Mouse (Mus musculus): Measurements from ENCODE around the gene Cfap99. TPM values are rescaled to one million over a fixed set of nuclear protein-coding genes. Genes with fewer than 3 reads are reported as not detected.

Cfap99 gene
- total RNA-seq, 2 experiments from 2014 or later = not detected

GRCm38 (mm10) chr5:34360261-34360660 is 71.9 kb downstream of the Cfap99 start:
- H3K4me3 ChIP-seq = no peak overlapping the region
- intact Hi-C loops (cut with DNase I) = no loop called here
- TF ChIP-seq CTCF (IDR thresholded peaks at IDR 0.05) = no peak
- H3K27ac ChIP-seq = no peak overlapping the region
- DNase-seq = no peak

DNA sequence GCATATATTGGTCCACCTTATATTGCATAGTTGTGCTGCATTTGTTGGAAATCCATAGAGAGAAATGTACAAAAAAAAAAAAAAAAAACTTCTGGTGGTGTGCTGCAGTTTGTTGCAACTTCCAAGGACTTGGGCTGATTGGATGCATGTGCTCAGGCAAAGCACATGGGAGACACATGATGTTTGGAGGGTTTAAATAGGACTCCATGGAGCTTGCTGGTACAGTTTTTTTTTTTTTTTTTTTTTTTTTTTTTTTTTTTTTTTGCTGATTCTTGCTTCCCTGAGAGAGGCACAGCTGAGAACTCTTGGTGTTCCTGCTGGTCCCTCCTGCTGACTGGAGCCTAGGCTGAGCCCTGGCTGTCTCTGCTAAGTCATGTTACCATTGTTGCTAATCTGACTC is 74.7 kb downstream of the Cfap99 start:
- H3K27ac ChIP-seq = no peak overlapping the region
- no peak for TF ChIP-seq CTCF (IDR thresholded peaks at IDR 0.05)
- intact Hi-C loops (cut with DNase I) = no loop called here
- H3K4me3 ChIP-seq = no peak overlapping the region
- no peak for DNase-seq

DNA sequence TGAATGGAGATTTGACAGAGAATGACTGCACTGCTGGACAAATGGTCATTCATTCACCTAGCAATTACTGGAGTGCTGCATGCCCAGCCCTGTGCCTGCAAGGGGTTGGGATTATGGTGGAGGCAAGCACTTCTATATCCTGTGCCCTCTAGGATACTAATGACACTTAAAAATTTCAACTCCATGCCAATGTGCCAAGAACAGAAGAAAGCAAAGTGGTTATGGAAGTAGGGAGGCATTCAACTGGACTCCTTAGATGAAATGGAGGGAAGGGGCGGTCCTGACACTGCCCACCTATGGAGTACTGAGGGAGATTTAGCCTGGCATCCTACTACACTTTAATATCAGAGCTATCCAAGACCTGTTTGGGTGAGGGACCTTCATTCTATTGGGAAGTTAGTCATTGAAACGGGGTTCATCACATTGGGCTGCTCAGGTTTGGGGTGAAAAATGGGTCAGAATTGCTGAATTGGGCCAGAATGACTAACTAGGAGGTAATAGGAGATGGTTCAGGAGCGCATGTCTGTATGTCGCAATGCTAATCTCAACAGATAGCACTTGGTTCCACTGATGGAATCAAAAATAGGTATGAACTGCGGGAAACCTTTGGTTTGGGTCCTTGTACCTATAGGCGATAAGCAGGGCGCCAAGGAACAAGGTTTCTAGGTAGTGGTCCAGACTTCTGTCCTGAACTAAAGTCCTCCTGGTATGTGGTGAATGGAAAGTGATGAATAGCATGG is 80.3 kb downstream of the Cfap99 start:
- H3K4me3 ChIP-seq = peak overlapping the region; percentile 96
- intact Hi-C loops (cut with DNase I) = loop anchor here (2.0 kb wide), 1 partner anchor 32 kb away; the partner anchor contains the start of gene Rnf4
- peak overlapping the region; percentile 99 for H3K27ac ChIP-seq
- DNase-seq = no peak
- no peak for TF ChIP-seq CTCF (IDR thresholded peaks at IDR 0.05)

DNA sequence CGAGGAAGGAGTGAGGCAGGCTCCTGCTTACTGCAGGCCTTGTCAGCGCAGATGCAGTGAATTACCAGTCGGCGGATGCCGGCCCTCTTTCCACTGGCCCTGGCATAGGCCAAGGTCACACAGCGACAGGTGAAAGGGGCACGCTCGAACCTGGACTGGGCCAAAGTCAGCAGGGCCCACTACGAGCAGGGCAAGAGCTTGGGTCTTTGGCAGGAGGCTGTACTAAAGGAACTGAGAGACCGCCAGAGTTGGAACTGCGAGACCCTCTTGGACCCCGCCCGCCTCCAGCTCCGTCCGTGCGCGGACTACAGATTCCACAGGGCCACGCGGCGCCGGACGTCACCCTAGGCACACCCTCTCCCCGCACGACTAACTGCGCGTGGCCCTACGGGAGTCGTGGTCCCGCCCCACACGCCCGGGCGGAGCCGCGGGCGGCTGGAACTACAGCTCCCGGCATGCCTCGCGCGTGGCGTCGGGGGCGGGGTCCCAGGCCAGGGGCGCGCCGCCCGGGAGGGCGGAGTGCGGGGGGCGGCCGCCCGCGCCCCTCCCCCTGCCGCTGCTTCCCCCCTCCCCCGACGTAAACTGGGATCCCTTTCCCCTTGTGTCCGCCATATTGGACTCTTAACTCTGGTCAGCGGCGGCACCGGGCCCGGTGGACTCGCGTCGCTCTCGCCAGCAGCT is 81.1 kb downstream of the Cfap99 start, which contains the start of gene Fam193a:
Gene Fam193a (plus strand): TSS at position 593 of the 681 bp plus-strand sequence.
- intact Hi-C loops (cut with DNase I) = loop anchor here (2.0 kb wide), 1 partner anchor 33 kb away; the partner anchor contains the start of gene Rnf4
- peak; percentile 99 for DNase-seq
- TF ChIP-seq CTCF (IDR thresholded peaks at IDR 0.05) = no peak
- Histone ChIP-seq H3K4me3 (peak within 1 kb of the TSS; percentile 96), H3K27ac (peak within 1 kb of the TSS; percentile 99)

DNA sequence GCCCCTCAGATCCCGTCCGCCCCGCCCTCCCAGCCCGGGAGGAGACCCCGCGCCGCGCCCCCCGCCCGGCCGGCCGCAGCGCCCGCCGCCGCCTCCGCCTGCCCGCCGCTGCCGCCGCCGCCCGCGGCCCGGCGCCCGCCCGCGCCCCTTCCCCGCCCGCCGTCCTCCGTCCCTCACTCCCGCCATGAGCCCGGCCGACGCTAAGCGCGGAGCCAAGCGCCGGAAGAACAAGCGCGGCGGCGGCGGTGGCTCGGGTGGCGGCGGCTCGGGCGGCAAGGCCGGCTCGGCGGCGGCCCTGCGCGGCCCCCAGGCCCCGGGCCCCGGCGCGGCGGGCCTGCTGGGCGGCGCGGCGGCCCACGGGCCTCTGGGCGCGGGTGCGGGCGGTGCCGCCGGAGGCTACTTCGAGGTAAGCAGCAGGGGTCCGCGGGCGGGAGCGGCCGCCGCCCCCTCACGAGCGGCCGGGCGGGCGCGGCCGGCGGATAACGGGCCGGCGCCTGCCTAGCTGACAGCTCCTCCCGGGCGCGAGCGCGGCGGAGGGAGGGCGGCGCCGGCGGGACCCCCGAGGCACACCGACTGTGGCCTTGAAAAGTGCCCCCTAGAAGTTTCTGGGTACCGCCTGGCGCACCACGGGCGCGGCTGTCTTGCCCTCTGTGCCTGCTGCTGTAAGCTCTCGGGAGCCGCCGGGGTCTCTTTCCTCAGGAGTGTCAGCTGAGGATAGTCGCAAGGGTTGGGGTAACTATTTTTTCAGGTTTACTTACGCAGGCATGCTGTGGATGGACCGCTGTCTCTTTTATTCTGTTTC is 81.8 kb downstream of the Cfap99 start:
- DNase-seq = peak; percentile 59
- no peak for TF ChIP-seq CTCF (IDR thresholded peaks at IDR 0.05)
- peak overlapping the region; percentile 96 for H3K4me3 ChIP-seq
- peak overlapping the region; percentile 85 for H3K27ac ChIP-seq
- intact Hi-C loops (cut with DNase I) = no loop called here

DNA sequence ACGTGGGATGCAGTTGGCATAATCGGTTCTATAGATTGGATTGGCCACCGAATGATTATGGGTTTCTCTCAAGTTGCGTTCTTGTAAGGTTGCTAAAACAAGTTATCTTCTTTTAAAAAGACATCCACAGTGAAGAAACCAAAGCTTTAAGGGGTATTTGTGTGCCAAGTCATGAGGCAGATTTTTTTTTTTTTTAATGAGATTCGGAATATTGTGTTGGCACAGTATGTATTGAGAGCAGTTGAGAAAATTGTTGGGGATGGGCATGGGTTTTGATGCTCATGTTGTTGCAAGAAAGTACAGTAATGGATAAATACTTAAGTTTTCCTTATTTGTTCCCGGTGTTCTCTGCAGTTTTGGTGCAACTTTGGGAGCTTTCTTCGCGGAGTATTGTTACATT is 82.4 kb downstream of the Cfap99 start:
- intact Hi-C loops (cut with DNase I) = no loop called here
- no peak for DNase-seq
- Histone ChIP-seq H3K27ac (peak overlapping the region; percentile 85), H3K4me3 (peak overlapping the region; percentile 96)
- TF ChIP-seq CTCF (IDR thresholded peaks at IDR 0.05) = no peak

DNA sequence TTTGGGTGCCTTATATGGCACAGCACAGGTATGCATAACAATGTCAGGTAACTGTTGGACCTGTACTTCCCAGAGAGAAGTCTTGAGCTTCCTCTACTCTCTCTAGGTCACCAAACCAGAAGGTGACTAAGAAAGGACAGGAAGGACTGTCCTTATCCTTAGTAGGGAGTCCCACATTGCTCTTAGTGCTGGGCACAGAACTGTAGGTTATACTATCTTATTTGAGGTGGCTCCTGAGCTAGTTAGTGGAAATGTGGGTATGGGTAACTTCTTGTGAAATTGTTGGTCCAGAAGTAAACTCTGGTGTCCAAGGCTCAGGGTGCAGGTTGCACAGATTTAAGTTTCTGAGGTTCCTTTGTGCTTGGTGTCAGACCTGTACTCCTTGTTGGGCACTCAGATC is 83.7 kb downstream of the Cfap99 start:
- intact Hi-C loops (cut with DNase I) = no loop called here
- DNase-seq = no peak
- H3K4me3 ChIP-seq = no peak overlapping the region; the same call in 1 of the 2 replicates

DNA sequence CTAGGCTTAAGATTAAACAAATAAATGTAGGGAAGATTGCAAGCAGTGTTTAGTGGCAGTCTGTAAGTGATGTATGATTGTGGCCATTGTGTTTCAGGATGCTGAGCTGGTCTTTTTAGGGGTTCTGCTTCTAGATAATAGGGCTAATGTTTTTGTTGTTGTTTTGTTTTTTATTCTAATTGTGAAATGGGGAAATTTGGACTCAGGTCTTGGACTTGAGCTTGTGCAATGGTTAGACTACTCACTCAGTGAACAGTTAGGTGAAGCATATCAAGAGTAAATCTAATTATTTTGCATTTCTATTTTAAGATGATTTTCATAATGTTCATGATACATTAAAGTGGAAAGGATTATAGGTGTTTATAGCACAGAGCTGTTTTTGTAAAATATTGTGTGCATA is 84.1 kb downstream of the Cfap99 start:
- TF ChIP-seq CTCF (IDR thresholded peaks at IDR 0.05) = no peak
- intact Hi-C loops (cut with DNase I) = no loop called here

More for the DNA sequence above, 83.7 kb downstream of the Cfap99 start:
- TF ChIP-seq CTCF (IDR thresholded peaks at IDR 0.05) = no peak
- no peak overlapping the region for H3K27ac ChIP-seq

More for the DNA sequence above, 84.1 kb downstream of the Cfap99 start:
- DNase-seq = no peak
- no peak overlapping the region for H3K27ac ChIP-seq
- H3K4me3 ChIP-seq = no peak overlapping the region

Other genes with a start within 250 kb of the Cfap99 start
- gene Poln, start 119.2 kb upstream of the Cfap99 start, total RNA-seq (2021) = 1 to 10 TPM; 1.1 to 2.1 TPM
- gene Haus3, start 119.1 kb upstream of the Cfap99 start, total RNA-seq (2021) = 1 to 10 TPM; 3.2 to 4.2 TPM
- gene Mxd4, start 100.9 kb upstream of the Cfap99 start, total RNA-seq (2021) = 10 to 100 TPM; 25.8 to 35.6 TPM
- under 1 TPM; 0.36 to 0.64 TPM for gene Zfyve28, start 151 bp upstream of the Cfap99 start, total RNA-seq (2021)
- gene Rnf4, start 47.7 kb downstream of the Cfap99 start, total RNA-seq (2021) = 10 to 100 TPM; 16.5 to 19.8 TPM
- 10 to 100 TPM; 16.5 to 17.7 TPM for gene Fam193a, start 81.3 kb downstream of the Cfap99 start, total RNA-seq (2021)
- 1 to 10 TPM; 2.3 to 3.0 TPM for gene Tnip2, start 225.4 kb downstream of the Cfap99 start, total RNA-seq (2021)
- gene Sh3bp2, start 237.2 kb downstream of the Cfap99 start, total RNA-seq (2021) = 1 to 10 TPM in 1 of 2 experiments, under 1 TPM in 1; 0.98 to 7.7 TPM